Mouse (Mus musculus) myocyte (in vitro differentiated cells): ENCODE results near the gene Iqcf3. TPM values are rescaled to one million over a fixed set of nuclear protein-coding genes. Genes with fewer than 3 reads are reported as not detected.
"Not testable (repeated sequence)": the region's sequence is repeated elsewhere in the genome, so short reads cannot be mapped to it uniquely, and the experiment has no call there.

ENCODE experiments used
- H3K27me3 ChIP-seq: one replicate; pipeline ENCODE4 v1.6.1; 2011; ENCODE audit not compliant: control insufficient read depth, insufficient read depth, insufficient read length
- H3K36me3 ChIP-seq: one replicate; pipeline ENCODE4 v1.6.1; 2011; ENCODE audit not compliant: control insufficient read depth, insufficient read depth
- H3K4me2 ChIP-seq: one replicate; pipeline ENCODE4 v1.6.1; 2011; ENCODE audit warnings: low read depth, control low read depth
- H3K4me3 ChIP-seq: one replicate; pipeline ENCODE4 v1.5.1; 2011; ENCODE audit warnings: mild to moderate bottlenecking, control low read depth, moderate library complexity
- H3K79me2 ChIP-seq: one replicate; pipeline ENCODE4 v1.6.1; 2011; ENCODE audit not compliant: control insufficient read depth, insufficient read depth
- H3ac ChIP-seq: one replicate; pipeline ENCODE4 v1.6.1; 2011; ENCODE audit not compliant: control insufficient read depth, insufficient read length
- CEBPB ChIP-seq: IDR thresholded peaks from 2 replicates; pipeline ENCODE4 v1.6.1; 2011; ENCODE audit warnings: mild to moderate bottlenecking, moderate library complexity; ENCODE audit not compliant: poor library complexity, insufficient read depth, severe bottlenecking
- E2F4 ChIP-seq: IDR thresholded peaks from one replicate; pipeline ENCODE4 v1.6.1; 2011; ENCODE audit warnings: mild to moderate bottlenecking, control low read depth, moderate library complexity; ENCODE audit not compliant: insufficient read depth
- MAX ChIP-seq: IDR thresholded peaks from one replicate; pipeline ENCODE4 v1.6.1; 2011; ENCODE audit warnings: low read depth, mild to moderate bottlenecking, control low read depth
- MYOD1 ChIP-seq, 3 experiments: IDR thresholded peaks; one replicate each; pipeline ENCODE4 v1.6.1; 2011; ENCODE audit warnings: control low read depth in 2 of 3, low read depth in 2 of 3, mild to moderate bottlenecking in 2 of 3, moderate library complexity in 1 of 3; ENCODE audit not compliant: insufficient read length in 2 of 3, control insufficient read depth in 1 of 3
- MYOG ChIP-seq, 3 experiments: IDR thresholded peaks; one replicate each; pipeline ENCODE4 v1.6.1; 2011; ENCODE audit warnings: control low read depth in 2 of 3, low read depth in 2 of 3, mild to moderate bottlenecking in 2 of 3; ENCODE audit not compliant: insufficient read length in 2 of 3, control insufficient read depth in 1 of 3, insufficient read depth in 1 of 3
- POLR2A ChIP-seq: IDR thresholded peaks from one replicate; pipeline ENCODE4 v1.6.1; 2011; ENCODE audit warnings: low read depth, mild to moderate bottlenecking, control low read depth, moderate library complexity; ENCODE audit not compliant: insufficient read length
- POLR2AphosphoS2 ChIP-seq: IDR thresholded peaks from one replicate; pipeline ENCODE4 v1.6.1; 2011; ENCODE audit warnings: low read depth, control low read depth; ENCODE audit not compliant: insufficient read length
- REST ChIP-seq: IDR thresholded peaks from one replicate; pipeline ENCODE4 v1.6.1; 2011; ENCODE audit warnings: mild to moderate bottlenecking, control low read depth, moderate library complexity; ENCODE audit not compliant: insufficient read depth, insufficient read length
- SRF ChIP-seq: IDR thresholded peaks from one replicate; pipeline ENCODE4 v1.6.1; 2011; ENCODE audit warnings: low read depth; ENCODE audit not compliant: control insufficient read depth, insufficient read length
- TCF12 ChIP-seq: IDR thresholded peaks from one replicate; pipeline ENCODE4 v1.6.1; 2011; ENCODE audit warnings: mild to moderate bottlenecking, control low read depth; ENCODE audit not compliant: poor library complexity, insufficient read depth, severe bottlenecking
- TCF3 ChIP-seq: IDR thresholded peaks from one replicate; pipeline ENCODE4 v1.6.1; 2011; ENCODE audit warnings: low read depth, control low read depth; ENCODE audit not compliant: insufficient read length
- USF1 ChIP-seq: IDR thresholded peaks from one replicate; pipeline ENCODE4 v1.6.1; 2011; ENCODE audit warnings: low read depth, mild to moderate bottlenecking, control low read depth, moderate library complexity
- polyA plus RNA-seq: library from polyadenylated mRNA; unstranded; fragments of >200 nt; fragmentation: generic; extraction: Trizol; gene quantifications from one replicate; pipeline ENCODE4 v1.2.1, GENCODE M21; 2012; ENCODE audit warnings: missing spikeins

Iqcf3 gene
- not detected for polyA plus RNA-seq

- TF ChIP-seq MYOG (IDR thresholded peaks at IDR 0.05; ENCODE audit: control insufficient read depth in 1 of 3, insufficient read depth in 1 of 3, insufficient read length in 2 of 3, low read depth in 2 of 3) (no peak), USF1 (no peak), SRF (no peak)
- H3K27me3 ChIP-seq = peaks cover 40% of the 10 kb centered on the region
- no peak within 1 kb of the TSS for H3ac ChIP-seq
Observed at GRCm38 (mm10) chr9:106561531-106561930, at the start of gene Iqcf3. TSS of gene Iqcf3 (minus strand) at chr9:106561631.

DNA sequence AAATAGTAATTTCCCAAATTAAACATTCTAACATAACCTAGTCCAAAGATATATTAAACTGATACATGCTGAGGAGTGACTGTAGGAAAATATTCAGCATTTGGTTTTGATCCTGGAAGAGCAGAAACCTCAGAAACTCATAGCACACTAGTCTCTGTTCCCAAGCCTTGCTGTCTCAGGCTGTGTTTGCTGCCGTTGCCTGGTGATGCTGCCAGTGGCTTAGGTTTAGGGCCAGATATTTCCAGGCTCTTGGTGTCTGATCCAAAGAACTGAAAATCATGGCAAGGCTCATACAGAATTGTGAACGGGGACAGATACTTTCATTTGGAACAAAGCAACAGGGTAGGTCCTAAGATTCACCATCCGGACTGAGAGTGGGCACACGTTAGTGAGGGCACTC, 49.3 kb upstream of the Iqcf3 start:
- no peak overlapping the region for H3K4me3 ChIP-seq
- no peak overlapping the region for H3ac ChIP-seq
- no peak overlapping the region for H3K4me2 ChIP-seq
- TF ChIP-seq E2F4 = no peak
- TF ChIP-seq MYOD1 (IDR thresholded peaks at IDR 0.05; ENCODE audit: control insufficient read depth in 1 of 3, insufficient read length in 2 of 3, low read depth in 2 of 3) = no peak
- no peak for TF ChIP-seq REST
- no peak for TF ChIP-seq MAX
- no peak for TF ChIP-seq CEBPB
- no peak for TF ChIP-seq USF1
- TF ChIP-seq POLR2AphosphoS2 = no peak
- TF ChIP-seq SRF = no peak
- TF ChIP-seq MYOG (IDR thresholded peaks at IDR 0.05; ENCODE audit: control insufficient read depth in 1 of 3, insufficient read depth in 1 of 3, insufficient read length in 2 of 3, low read depth in 2 of 3) = no peak
- no peak for TF ChIP-seq POLR2A
- TF ChIP-seq TCF3 = no peak
- no peak for TF ChIP-seq TCF12
- no peaks in the 10 kb centered on the region for H3K36me3 ChIP-seq
- H3K79me2 ChIP-seq = no peaks in the 10 kb centered on the region
- H3K27me3 ChIP-seq = peaks cover 49% of the 10 kb centered on the region

More at GRCm38 (mm10) chr9:106561531-106561930, at the start of gene Iqcf3:
- Histone ChIP-seq H3K4me3 (no peak within 1 kb of the TSS), H3K4me2 (no peak within 1 kb of the TSS), H3K79me2 (no peaks in the 10 kb centered on the region), H3K36me3 (no peaks in the 10 kb centered on the region)

DNA sequence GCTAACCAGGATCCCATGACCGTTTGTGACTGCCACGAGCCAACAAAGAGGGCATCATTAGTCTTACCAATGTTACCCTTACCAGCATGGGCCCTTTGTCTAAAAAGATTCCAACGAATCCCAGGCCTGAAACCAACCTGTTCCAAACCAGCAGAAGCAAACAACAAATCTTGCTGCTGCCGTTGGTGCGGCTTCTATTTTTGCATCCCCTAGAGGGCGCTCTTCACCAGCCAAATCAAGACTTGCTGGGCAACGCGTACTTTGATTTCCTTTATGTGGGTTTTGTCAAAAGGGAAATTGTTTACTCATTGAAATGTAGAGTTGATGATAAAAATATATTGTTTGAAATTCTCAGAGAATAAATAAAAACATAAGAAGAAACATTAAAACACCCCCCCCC, 39.1 kb upstream of the Iqcf3 start:
- Histone ChIP-seq H3K27me3 (peaks cover 7% of the 10 kb centered on the region), H3K4me3 (no peak overlapping the region), H3ac (no peak overlapping the region), H3K79me2 (no peaks in the 10 kb centered on the region), H3K4me2 (no peak overlapping the region), H3K36me3 (no peaks in the 10 kb centered on the region)
- no peak for TF ChIP-seq CEBPB
- TF ChIP-seq TCF12 = no peak
- TF ChIP-seq SRF = no peak
- TF ChIP-seq E2F4 = no peak
- TF ChIP-seq MAX = no peak
- TF ChIP-seq MYOD1 (IDR thresholded peaks at IDR 0.05; ENCODE audit: control insufficient read depth in 1 of 3, insufficient read length in 2 of 3, low read depth in 2 of 3) = no peak

DNA sequence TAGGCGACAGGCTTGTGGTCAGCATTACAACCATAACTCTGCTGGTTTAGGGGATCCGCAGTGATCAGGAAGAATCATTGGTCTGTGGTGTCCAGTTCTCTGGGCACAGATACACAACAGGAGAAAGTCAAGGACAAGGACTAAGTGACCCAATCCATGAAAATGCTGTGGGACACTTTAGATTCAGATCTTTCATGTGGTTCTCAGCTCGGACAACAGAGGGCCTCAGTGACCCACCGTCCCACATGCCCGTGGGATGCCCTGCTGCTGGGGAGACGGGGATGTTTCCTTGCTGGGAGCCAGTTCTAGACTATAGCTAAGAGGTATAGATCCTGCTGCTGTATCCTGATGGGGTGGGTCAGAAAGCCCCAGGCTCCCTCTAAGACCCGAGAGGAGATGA, 37.0 kb upstream of the Iqcf3 start:
- Histone ChIP-seq H3K79me2 (no peaks in the 10 kb centered on the region), H3K4me3 (no peak overlapping the region), H3K4me2 (no peak overlapping the region), H3ac (no peak overlapping the region), H3K27me3 (peaks cover 7% of the 10 kb centered on the region), H3K36me3 (no peaks in the 10 kb centered on the region)
- TF ChIP-seq MYOG (IDR thresholded peaks at IDR 0.05; ENCODE audit: control insufficient read depth in 1 of 3, insufficient read depth in 1 of 3, insufficient read length in 2 of 3, low read depth in 2 of 3) (no peak), CEBPB (no peak), REST (no peak)

DNA sequence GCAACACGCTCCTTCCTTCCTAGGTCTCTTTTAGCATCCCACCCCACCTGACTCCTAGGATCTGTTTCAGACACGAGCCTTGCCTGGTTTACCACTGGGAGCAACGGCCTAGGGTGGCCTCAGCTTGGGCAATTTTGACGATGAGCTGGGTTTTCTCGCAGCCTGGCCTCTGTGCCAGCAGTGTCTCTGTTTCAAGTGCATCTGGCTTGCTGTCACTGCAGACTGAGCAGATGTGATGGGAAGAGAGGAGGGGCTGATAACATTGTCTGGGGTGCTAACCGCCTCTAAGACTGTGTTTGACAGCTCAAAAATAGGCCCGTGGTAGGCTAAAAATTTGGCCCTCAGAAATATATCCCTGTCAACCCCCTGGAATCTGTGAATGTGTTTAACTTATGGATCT, 34.4 kb upstream of the Iqcf3 start:
- no peak overlapping the region for H3ac ChIP-seq
- H3K36me3 ChIP-seq = no peaks in the 10 kb centered on the region
- no peak overlapping the region for H3K4me3 ChIP-seq
- H3K27me3 ChIP-seq = peaks cover 7% of the 10 kb centered on the region
- TF ChIP-seq TCF12 = no peak
- no peak for TF ChIP-seq USF1
- no peak for TF ChIP-seq REST
- TF ChIP-seq POLR2A = no peak
- no peak for TF ChIP-seq CEBPB
- no peak for TF ChIP-seq SRF
- no peak for TF ChIP-seq MYOG (IDR thresholded peaks at IDR 0.05; ENCODE audit: control insufficient read depth in 1 of 3, insufficient read depth in 1 of 3, insufficient read length in 2 of 3, low read depth in 2 of 3)
- TF ChIP-seq TCF3 = no peak
- no peak for TF ChIP-seq MAX
- TF ChIP-seq E2F4 = no peak
- no peak for TF ChIP-seq MYOD1 (IDR thresholded peaks at IDR 0.05; ENCODE audit: control insufficient read depth in 1 of 3, insufficient read length in 2 of 3, low read depth in 2 of 3)
- no peak for TF ChIP-seq POLR2AphosphoS2
- H3K4me2 ChIP-seq = no peak overlapping the region
- no peaks in the 10 kb centered on the region for H3K79me2 ChIP-seq

GRCm38 (mm10) chr9:106595402-106595801, 34.0 kb upstream of the Iqcf3 start:
- not testable (repeated sequence) for H3K27me3 ChIP-seq, H3K36me3 ChIP-seq, H3ac ChIP-seq, H3K4me2 ChIP-seq, H3K79me2 ChIP-seq, H3K4me3 ChIP-seq
